In the genomic region with DNA sequence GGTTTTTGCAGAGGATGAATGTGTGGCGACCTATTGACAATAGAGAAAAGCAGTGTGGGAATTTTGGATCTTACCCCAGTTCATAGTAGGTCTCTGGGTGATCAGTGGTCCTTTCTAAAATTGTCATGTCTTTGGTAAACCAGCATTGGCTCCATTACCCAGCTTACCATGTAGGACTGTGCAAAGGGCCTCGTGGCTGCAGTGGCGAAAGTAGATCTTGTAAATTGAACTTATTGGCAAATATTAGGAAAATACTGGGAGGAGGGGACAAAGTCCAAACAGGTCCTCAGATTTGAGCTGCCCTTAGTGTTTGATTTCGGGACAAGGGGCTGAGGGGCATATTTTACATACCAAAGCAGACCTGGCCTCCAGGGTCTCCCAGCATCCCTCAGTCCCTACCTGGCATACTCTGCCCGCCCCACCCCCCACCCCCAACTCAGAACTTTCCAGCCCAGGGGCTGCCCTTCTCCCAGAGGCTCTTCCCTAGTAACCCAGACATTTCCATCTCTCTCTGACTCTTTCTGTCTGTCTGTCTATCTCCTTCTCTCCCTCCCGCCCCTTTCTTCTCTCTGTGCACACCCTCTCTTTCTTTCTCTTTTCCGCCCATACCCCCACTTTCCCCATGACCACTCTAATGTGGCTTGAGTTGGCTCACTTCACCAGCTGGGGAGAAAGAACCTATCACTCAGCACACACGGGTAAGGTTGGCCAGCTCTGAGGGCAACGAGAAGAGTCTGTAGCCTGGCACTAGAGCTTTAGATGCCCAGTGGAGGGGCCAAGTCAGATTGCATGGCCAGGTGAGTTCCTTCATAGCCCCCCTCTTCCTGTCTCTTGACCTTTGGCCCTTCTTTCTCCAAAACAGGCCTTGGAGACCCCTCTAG, we compare ENCODE assay signal across 1 mouse cellular context.
TF ChIP-seq lines count a peak whose summit lies in the region.

No protein-coding gene starts in this region.

TF ChIP-seq in MEL, 35 proteins besides CTCF, POLR2A, EP300 and RAD21 (continued from another document):
- TF ChIP-seq MAFK (IDR thresholded peaks at IDR 0.05; ENCODE audit: borderline replicate concordance, low read depth, low read length) (no peak), POLR2AphosphoS5 (IDR thresholded peaks at IDR 0.05; ENCODE audit: borderline replicate concordance, low read depth, low read length) (no peak), MYB (IDR thresholded peaks at IDR 0.05; ENCODE audit: low read depth, low read length) (no peak), TCF12 (IDR thresholded peaks at IDR 0.05; ENCODE audit: low read depth, low read length) (no peak), TBP (IDR thresholded peaks at IDR 0.05; ENCODE audit: low read depth, low read length) (no peak)
